Comparison of ENCODE assay signal across 9 mouse cellular contexts in genomic region chr4:49844828-49845611, GRCm38 (mm10). TPM values are rescaled to one million over a fixed set of nuclear protein-coding genes. Genes with fewer than 3 reads are reported as not detected.
A peak's percentile ranks its signal among the peaks of the same experiment; 100 is the strongest.
DNase-seq lines count a peak whose midpoint lies in the region; ATAC-seq and TF ChIP-seq lines count a peak whose summit lies in the region.
"Had no signal": no experiment of that assay in that cellular context is flagged by ENCODE, and none has a peak within 500 bp of the region (broad histone marks: within the 10 kb centered on the region; RNA-seq: fewer than 3 reads in every experiment).

No protein-coding gene starts in this region.

- peaks cover 39% of the 10 kb centered on the region for H3K27me3 ChIP-seq in embryonic facial prominence, embryonic 15.5 days
- peaks cover 32% of the 10 kb centered on the region for H3K27me3 ChIP-seq in intestine, embryonic 15.5 days (replicated peaks)
- H3K27me3 ChIP-seq in liver, embryonic 14.5 days (ENCODE audit: control insufficient read depth, insufficient read depth, low read length): peaks cover 25% of the 10 kb centered on the region
- H3K27me3 ChIP-seq: CH12.LX had no signal

- H3K9me3 ChIP-seq in ES-E14 (ENCODE audit: control insufficient read depth, insufficient read depth, low read depth, low read length): no peaks in the 10 kb centered on the region
- no peaks in the 10 kb centered on the region for H3K9me3 ChIP-seq in embryonic facial prominence, embryonic 15.5 days (replicated peaks)
- no peaks in the 10 kb centered on the region for H3K9me3 ChIP-seq in intestine, embryonic 15.5 days
- H3K9me3 ChIP-seq in liver, embryonic 14.5 days (ENCODE audit: control insufficient read depth, low read length): no peaks in the 10 kb centered on the region

- ATAC-seq in frontal cortex, adult (ENCODE audit: low TSS enrichment): peak; percentile 36
- peak; percentile 46 for ATAC-seq in embryonic facial prominence, embryonic 15.5 days (ENCODE audit: insufficient number of reproducible peaks, low FRiP score, low TSS enrichment, low read depth)
- peak; percentile 60 for ATAC-seq in intestine, embryonic 15.5 days
- no peak for ATAC-seq in liver, embryonic 14.5 days (ENCODE audit: insufficient read depth)
- no peak for ATAC-seq in megakaryocyte-erythroid progenitor cell, adult 5-6 weeks (replicated peaks; ENCODE audit: low FRiP score, low TSS enrichment, poor library complexity, severe bottlenecking)

- no peak for DNase-seq in frontal cortex, adult 2 months (ENCODE audit: extremely low spot score in 1 of 2, low spot score in 1 of 2)
- DNase-seq in ES-E14 (ENCODE audit: low read depth, low spot score): no peak
- no peak for DNase-seq in liver, embryonic 14.5 days (ENCODE audit: low read depth in 3 of 3, low spot score in 3 of 3)
- peak; percentile 45 for DNase-seq in right cerebral cortex, postnatal 4 days

- H3K4me1 ChIP-seq in ES-E14 (ENCODE audit: control insufficient read depth in 2 of 2, insufficient read depth in 2 of 2, low read length in 2 of 2, poor library complexity in 1 of 2): peaks cover 0 to 3% of the 10 kb centered on the region in 2 experiments; a peak in 1 of 4 replicates
- H3K4me1 ChIP-seq in embryonic facial prominence, embryonic 15.5 days: peaks cover 18% of the 10 kb centered on the region
- H3K4me1 ChIP-seq in intestine, embryonic 15.5 days (replicated peaks): peaks cover 13% of the 10 kb centered on the region
- H3K4me1 ChIP-seq in liver, embryonic 14.5 days (replicated peaks; ENCODE audit: control insufficient read depth in 2 of 2, insufficient read depth in 2 of 2, low read length in 1 of 2): no peaks in the 10 kb centered on the region

- under 1% methylated on average over 63 of the region's 63 CpGs for WGBS in embryonic facial prominence, embryonic 15.5 days
- under 1% methylated on average over 63 of the region's 63 CpGs for WGBS in intestine, embryonic 15.5 days
- 2% methylated on average over 63 of the region's 63 CpGs for WGBS in liver, embryonic 14.5 days (ENCODE audit: insufficient replicate concordance)

- no peaks in the 10 kb centered on the region for H3K36me3 ChIP-seq in ES-E14 (ENCODE audit: control insufficient read depth, insufficient read depth, low read length, poor library complexity, severe bottlenecking)
- no peaks in the 10 kb centered on the region for H3K36me3 ChIP-seq in embryonic facial prominence, embryonic 15.5 days
- no peaks in the 10 kb centered on the region for H3K36me3 ChIP-seq in intestine, embryonic 15.5 days
- H3K36me3 ChIP-seq in liver, embryonic 14.5 days (replicated peaks; ENCODE audit: control insufficient read depth, insufficient read depth, low read depth): no peaks in the 10 kb centered on the region

- peak overlapping the region; percentile 27 for H3K9ac ChIP-seq in ES-E14 (ENCODE audit: insufficient read depth, low read depth, low read length, poor library complexity, severe bottlenecking)
- H3K9ac ChIP-seq in embryonic facial prominence, embryonic 15.5 days: 0 out of 2 replicates have a peak overlapping the region, but pooled peaks have one; percentile 4
- H3K9ac ChIP-seq in intestine, embryonic 15.5 days: peak overlapping the region; percentile 34; the same call in 1 of the 2 replicates
- H3K9ac ChIP-seq in liver, embryonic 14.5 days (replicated peaks): no peak overlapping the region

- H3K4me2 ChIP-seq in embryonic facial prominence, embryonic 15.5 days (replicated peaks): peak overlapping the region; percentile 93
- peak overlapping the region; percentile 97 for H3K4me2 ChIP-seq in intestine, embryonic 15.5 days (replicated peaks)
- peak overlapping the region; percentile 41 for H3K4me2 ChIP-seq in liver, embryonic 14.5 days (ENCODE audit: low read depth)

- in situ Hi-C loops in ES-E14 (cut with MboI; ENCODE audit: low sequenced_read_pairs in 2 of 2, unreplicated experiment in 2 of 2): no loop called here

- no peak for TF ChIP-seq CTCF in liver, embryonic 14.5 days (IDR thresholded peaks at IDR 0.05; ENCODE audit: low read depth)

- H3K4me3 ChIP-seq in ES-E14 (ENCODE audit: insufficient read depth in 1 of 2, low read depth in 1 of 2, low read length in 2 of 2, poor library complexity in 1 of 2, severe bottlenecking in 1 of 2): peak overlapping the region; percentile 59 to 73
- peak overlapping the region; percentile 50 for H3K4me3 ChIP-seq in embryonic facial prominence, embryonic 15.5 days (replicated peaks)
- H3K4me3 ChIP-seq in intestine, embryonic 15.5 days (replicated peaks): peak overlapping the region; percentile 48
- peak overlapping the region in 1 of 2 experiments; percentile 8; a peak in 1 of 4 replicates for H3K4me3 ChIP-seq in liver, embryonic 14.5 days (ENCODE audit: insufficient read depth in 1 of 2, low read depth in 2 of 2, low read length in 2 of 2)

- no peak for TF ChIP-seq EP300 in liver, embryonic 14.5 days (IDR thresholded peaks at IDR 0.05; ENCODE audit: low read depth)

- H3K27ac ChIP-seq in ES-E14 (ENCODE audit: insufficient read depth, low read depth, low read length, poor library complexity, severe bottlenecking): no peak overlapping the region
- H3K27ac ChIP-seq in embryonic facial prominence, embryonic 15.5 days (replicated peaks): no peak overlapping the region
- no peak overlapping the region for H3K27ac ChIP-seq in intestine, embryonic 15.5 days
- no peak overlapping the region for H3K27ac ChIP-seq in liver, embryonic 14.5 days

TF ChIP-seq in ES-E14, 5 proteins besides CTCF, POLR2A, EP300 and RAD21:
- no peak for TF ChIP-seq MAFK (IDR thresholded peaks at IDR 0.05; ENCODE audit: insufficient read depth, low read depth, low read length)
- TF ChIP-seq HCFC1 (IDR thresholded peaks at IDR 0.05; ENCODE audit: borderline replicate concordance, insufficient read depth, low read length): no peak
- no peak for TF ChIP-seq ZNF384 (IDR thresholded peaks at IDR 0.05; ENCODE audit: low read depth, low read length)
- no peak for TF ChIP-seq ZC3H11A (IDR thresholded peaks at IDR 0.05; ENCODE audit: borderline replicate concordance, low read depth, low read length)
- no peak for TF ChIP-seq CHD2 (IDR thresholded peaks at IDR 0.05; ENCODE audit: low read depth, low read length)
TF ChIP-seq in ES-E14: peak in this region for 0.

RNA-seq across cellular contexts. Expression of gene Grin3a, which starts 0.5 kb away (rescaled TPM):
- 10.9 and 16.9 TPM in 2 replicates for polyA plus RNA-seq in frontal cortex, adult 2 months (2012; rRNA removed)
- 0.11 and 0.18 TPM in 2 replicates for total RNA-seq in ES-E14 (2012; rRNA removed)
- polyA plus RNA-seq in embryonic facial prominence, embryonic 15.5 days (2015; fragmentation: Nextera tagmentation; extraction: Ambion mirVana): 2.0 TPM in 2 replicates
- 0.68 and 1.0 TPM in 2 replicates for polyA plus RNA-seq in intestine, embryonic 15.5 days (2015; fragmentation: Nextera tagmentation; extraction: Ambion mirVana)
- polyA plus RNA-seq in liver, embryonic 14.5 days (2012; rRNA removed): 0.02 TPM in 2 replicates
- 0.03 TPM in 1 of 2 replicates, not detected in the other for polyA plus RNA-seq in liver, embryonic 14.5 days (2014; fragmentation: Nextera tagmentation; extraction: Ambion mirVana)
- not detected in 2 replicates for total RNA-seq in megakaryocyte-erythroid progenitor cell, adult 5-6 weeks (2014; fragmentation: Nextera tagmentation)
- total RNA-seq in megakaryocyte-erythroid progenitor cell, adult 5-6 weeks (2017): not detected in 2 replicates
- total RNA-seq: CH12.LX had no signal

Comparison
In these comparisons a context has a peak if more than half of its experiments do, and no peak if none do; other contexts are left out.
1. ATAC-seq: peak in frontal cortex, adult (single experiment), embryonic facial prominence, embryonic 15.5 days (single experiment) and intestine, embryonic 15.5 days (single experiment); none in liver, embryonic 14.5 days (single experiment) and megakaryocyte-erythroid progenitor cell, adult 5-6 weeks (single experiment).
2. H3K4me2 ChIP-seq: peak in every context shown above with its lines; median percentile 97 in intestine, embryonic 15.5 days; 93 in embryonic facial prominence, embryonic 15.5 days; 41 in liver, embryonic 14.5 days.